Comparison of ENCODE assay signal across 21 mouse cellular contexts in the genomic region with DNA sequence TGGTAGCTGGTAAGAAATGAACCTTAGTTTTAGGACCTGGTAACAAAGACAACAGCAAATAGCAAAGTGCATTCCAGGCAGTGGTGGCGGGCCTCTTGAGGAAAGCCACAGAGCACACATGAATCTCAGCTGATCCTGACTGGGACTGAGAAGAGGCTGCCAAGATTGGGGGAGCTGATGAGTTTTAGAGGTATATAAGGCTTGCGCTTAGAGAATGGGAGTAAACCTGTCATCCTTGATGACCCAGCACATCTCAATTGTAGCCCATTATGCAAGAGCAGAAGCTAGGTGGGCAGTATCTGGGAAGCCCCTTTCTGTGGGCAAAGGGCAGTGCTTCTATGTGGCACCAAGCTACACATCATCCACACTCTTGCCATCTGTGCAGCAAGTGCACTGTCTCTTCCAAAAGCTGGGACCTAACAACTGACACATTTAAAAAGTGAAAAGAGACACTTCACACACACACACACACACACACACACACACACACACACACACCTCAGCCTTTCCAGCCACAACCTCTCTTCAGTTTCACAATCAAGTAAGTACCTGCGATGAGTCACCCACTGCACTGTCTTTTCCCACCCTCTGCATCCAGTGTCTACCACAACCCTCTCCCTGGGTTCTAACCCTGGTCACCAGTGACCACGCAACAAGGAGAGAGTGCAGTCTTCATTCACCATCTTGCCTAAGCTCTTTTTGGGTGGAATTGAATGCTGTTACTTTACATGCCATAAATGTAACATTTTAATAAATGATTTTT. TPM values are rescaled to one million over a fixed set of nuclear protein-coding genes. Genes with fewer than 3 reads are reported as not detected.
DNase-seq lines count a peak whose midpoint lies in the region; ATAC-seq lines count a peak whose summit lies in the region.
"Had no signal": no experiment of that assay in that cellular context is flagged by ENCODE, and none has a peak within 500 bp of the region (broad histone marks: within the 10 kb centered on the region; RNA-seq: fewer than 3 reads in every experiment).

No protein-coding gene starts in this region.

- H3K36me3 ChIP-seq in intestine, embryonic 14.5 days (ENCODE audit: control insufficient read depth, insufficient read depth, low read length) = peaks cover 54% of the 10 kb centered on the region
- peaks cover 28% of the 10 kb centered on the region for H3K36me3 ChIP-seq in intestine, embryonic 15.5 days
- H3K36me3 ChIP-seq in midbrain, embryonic 11.5 days (ENCODE audit: control insufficient read depth, insufficient read depth, low read length) = peaks cover 12% of the 10 kb centered on the region
- H3K36me3 ChIP-seq in midbrain, embryonic 13.5 days = peaks cover 68% of the 10 kb centered on the region

- 89% methylated on average over 4 of the region's 4 CpGs for WGBS in intestine, embryonic 14.5 days
- 92% methylated on average over 4 of the region's 4 CpGs for WGBS in intestine, embryonic 15.5 days
- WGBS in midbrain, embryonic 11.5 days = 94% methylated on average over 4 of the region's 4 CpGs
- 96% methylated on average over 4 of the region's 4 CpGs for WGBS in midbrain, embryonic 13.5 days

- 0 out of 2 replicates have a peak, but pooled peaks have one; percentile 18 for ATAC-seq in intestine, embryonic 14.5 days (replicated peaks; ENCODE audit: low FRiP score, low TSS enrichment, low read depth)
- no peak for ATAC-seq in intestine, embryonic 15.5 days
- no peak for ATAC-seq in midbrain, embryonic 11.5 days (ENCODE audit: low FRiP score)
- no peak for ATAC-seq in midbrain, embryonic 13.5 days
- 0 out of 2 replicates have a peak, but pooled peaks have one; percentile 35 for ATAC-seq in erythroblast, adult 5-6 weeks (replicated peaks; ENCODE audit: low FRiP score, poor library complexity, severe bottlenecking)
- ATAC-seq: forebrain, postnatal 0 days had no signal

- DNase-seq in intestine, embryonic 14.5 days (ENCODE audit: low spot score) = peak; percentile 40
- peak; percentile 76 for DNase-seq in midbrain, embryonic 11.5 days (ENCODE audit: low spot score, missing footprints)
- no peak for DNase-seq in cerebellum, adult 9-11 months
- DNase-seq in cerebellum, adult 11-12 months = no peak
- DNase-seq: adrenal gland, adult 2 months; adrenal gland, postnatal 25 days; cerebellum, adult 2 months; cerebellum, postnatal 14 days; embryo, embryonic 11 days; forebrain, postnatal 0 days; gastrocnemius, adult 2 months; gastrocnemius, postnatal 25 days; heart, adult 2 months; heart, postnatal 36 days had no signal

- no peak overlapping the region for H3K4me3 ChIP-seq in intestine, embryonic 14.5 days (ENCODE audit: low read depth, low read length)
- H3K4me3 ChIP-seq in intestine, embryonic 15.5 days (replicated peaks) = no peak overlapping the region
- no peak overlapping the region for H3K4me3 ChIP-seq in midbrain, embryonic 11.5 days (ENCODE audit: low read depth, low read length)
- H3K4me3 ChIP-seq in midbrain, embryonic 13.5 days (replicated peaks) = no peak overlapping the region
- H3K4me3 ChIP-seq: embryonic facial prominence, embryonic 12.5 days; forebrain, embryonic 12.5 days; gastrocnemius, adult 2 months; heart, adult 2 months; heart, embryonic 13.5 days; hindbrain, embryonic 15.5 days had no signal

- H3K9me3 ChIP-seq in intestine, embryonic 14.5 days (ENCODE audit: control insufficient read depth, low read length) = no peaks in the 10 kb centered on the region
- H3K9me3 ChIP-seq in intestine, embryonic 15.5 days = no peaks in the 10 kb centered on the region
- no peaks in the 10 kb centered on the region for H3K9me3 ChIP-seq in midbrain, embryonic 11.5 days (ENCODE audit: control insufficient read depth, low read length)
- H3K9me3 ChIP-seq in midbrain, embryonic 13.5 days = no peaks in the 10 kb centered on the region
- H3K9me3 ChIP-seq: embryonic facial prominence, embryonic 12.5 days; forebrain, embryonic 12.5 days; heart, embryonic 13.5 days; hindbrain, embryonic 15.5 days had no signal

- no peak overlapping the region for H3K27ac ChIP-seq in intestine, embryonic 14.5 days (ENCODE audit: low read depth)
- H3K27ac ChIP-seq in intestine, embryonic 15.5 days = no peak overlapping the region
- H3K27ac ChIP-seq in midbrain, embryonic 11.5 days (ENCODE audit: low read depth, low read length) = no peak overlapping the region
- H3K27ac ChIP-seq in midbrain, embryonic 13.5 days = no peak overlapping the region
- H3K27ac ChIP-seq: embryonic facial prominence, embryonic 12.5 days; forebrain, embryonic 12.5 days; heart, adult 2 months; heart, embryonic 13.5 days; hindbrain, embryonic 15.5 days had no signal

- no peaks in the 10 kb centered on the region for H3K27me3 ChIP-seq in intestine, embryonic 14.5 days (replicated peaks; ENCODE audit: control insufficient read depth, insufficient read depth, low read length)
- H3K27me3 ChIP-seq in intestine, embryonic 15.5 days (replicated peaks) = no peaks in the 10 kb centered on the region
- H3K27me3 ChIP-seq in midbrain, embryonic 11.5 days (ENCODE audit: control insufficient read depth, insufficient read depth, low read length) = no peaks in the 10 kb centered on the region
- H3K27me3 ChIP-seq in midbrain, embryonic 13.5 days = no peaks in the 10 kb centered on the region
- H3K27me3 ChIP-seq: embryonic facial prominence, embryonic 12.5 days; forebrain, embryonic 12.5 days; heart, embryonic 13.5 days; hindbrain, embryonic 15.5 days had no signal

- H3K4me1 ChIP-seq in intestine, embryonic 14.5 days (replicated peaks; ENCODE audit: control insufficient read depth, insufficient read depth, low read length) = no peaks in the 10 kb centered on the region
- no peaks in the 10 kb centered on the region for H3K4me1 ChIP-seq in intestine, embryonic 15.5 days (replicated peaks)
- no peaks in the 10 kb centered on the region for H3K4me1 ChIP-seq in midbrain, embryonic 11.5 days (ENCODE audit: control insufficient read depth, insufficient read depth, low read length)
- 0 out of 2 replicates have a peak, but pooled peaks cover 4% of the 10 kb centered on the region for H3K4me1 ChIP-seq in midbrain, embryonic 13.5 days (replicated peaks)
- H3K4me1 ChIP-seq: embryonic facial prominence, embryonic 12.5 days; hindbrain, embryonic 15.5 days had no signal

- H3K9ac ChIP-seq in intestine, embryonic 14.5 days (ENCODE audit: low read length) = no peak overlapping the region
- H3K9ac ChIP-seq in intestine, embryonic 15.5 days = no peak overlapping the region
- no peak overlapping the region for H3K9ac ChIP-seq in midbrain, embryonic 11.5 days (ENCODE audit: low read length)
- no peak overlapping the region for H3K9ac ChIP-seq in midbrain, embryonic 13.5 days (replicated peaks)
- H3K9ac ChIP-seq: embryonic facial prominence, embryonic 12.5 days; forebrain, embryonic 12.5 days; forebrain, postnatal 0 days; heart, embryonic 13.5 days; hindbrain, embryonic 15.5 days had no signal

- no peak overlapping the region for H3K4me2 ChIP-seq in intestine, embryonic 14.5 days (ENCODE audit: low read length)
- H3K4me2 ChIP-seq in intestine, embryonic 15.5 days (replicated peaks) = no peak overlapping the region
- H3K4me2 ChIP-seq in midbrain, embryonic 11.5 days = no peak overlapping the region
- no peak overlapping the region for H3K4me2 ChIP-seq in midbrain, embryonic 13.5 days (replicated peaks)
- H3K4me2 ChIP-seq: embryonic facial prominence, embryonic 12.5 days; forebrain, embryonic 12.5 days; heart, embryonic 13.5 days; hindbrain, embryonic 15.5 days had no signal

RNA-seq across cellular contexts. Expression of a gene that starts 7.3 kb away (rescaled TPM):
- 45.0 and 47.7 TPM in 2 replicates for polyA plus RNA-seq in intestine, embryonic 14.5 days (2014; fragmentation: Nextera tagmentation; extraction: Ambion mirVana)
- polyA plus RNA-seq in intestine, embryonic 15.5 days (2015; fragmentation: Nextera tagmentation; extraction: Ambion mirVana) = 29.6 and 29.7 TPM in 2 replicates
- 64.0 and 65.3 TPM in 2 replicates for polyA plus RNA-seq in midbrain, embryonic 11.5 days (2014; fragmentation: Nextera tagmentation; extraction: Ambion mirVana)
- 68.2 and 74.3 TPM in 2 replicates for polyA plus RNA-seq in midbrain, embryonic 13.5 days (2015; fragmentation: Nextera tagmentation; extraction: Ambion mirVana)
- 0.38 and 1.3 TPM in 2 replicates for total RNA-seq in erythroblast, adult 5-6 weeks (2015; ENCODE audit: low replicate concordance)
- total RNA-seq in erythroblast, adult 5-6 weeks (2017; ENCODE audit: low replicate concordance) = 2.8 and 6.1 TPM in 2 replicates

Comparison
In these comparisons a context has a peak if more than half of its experiments do, and no peak if none do; other contexts are left out.
1. ATAC-seq: peak in intestine, embryonic 14.5 days (single experiment) and erythroblast, adult 5-6 weeks (single experiment); none in intestine, embryonic 15.5 days (single experiment), midbrain, embryonic 11.5 days (single experiment) and midbrain, embryonic 13.5 days (single experiment).
2. DNase-seq: peak in intestine, embryonic 14.5 days (single experiment) and midbrain, embryonic 11.5 days (single experiment); none in cerebellum, adult 9-11 months (single experiment) and cerebellum, adult 11-12 months (single experiment).